Mouse (Mus musculus) limb, embryonic 13.5 days (tissue): ENCODE data around the gene Lgals2. TPM values are rescaled to one million over a fixed set of nuclear protein-coding genes. Genes with fewer than 3 reads are reported as not detected.
A peak's percentile ranks its signal among the peaks of the same experiment; 100 is the strongest.

Source experiments
- ATAC-seq: fragments of 200-750 bp; cut with Nextera tagmentation; 2 replicates; pipeline ENCODE4 v1.8.0; 2017; ENCODE audit warnings: low read depth, moderate number of reproducible peaks, moderate TSS enrichment; ENCODE audit not compliant: low FRiP score
- H3K27ac ChIP-seq: fragments of 300-500 bp; sonication (generic); 2 replicates; pipeline ENCODE4 v1.5.1; 2015; ENCODE audit warnings: inconsistent platforms, mild to moderate bottlenecking, moderate library complexity
- H3K27me3 ChIP-seq: fragments of 300-500 bp; sonication (generic); 2 replicates; pipeline ENCODE4 v1.6.1; 2015; ENCODE audit warnings: mild to moderate bottlenecking, inconsistent platforms
- H3K36me3 ChIP-seq: fragments of 300-500 bp; sonication (generic); 2 replicates; pipeline ENCODE4 v1.6.1; 2015; ENCODE audit warnings: inconsistent platforms, mild to moderate bottlenecking, moderate library complexity
- H3K4me1 ChIP-seq: fragments of 300-500 bp; sonication (generic); 2 replicates; pipeline ENCODE4 v1.6.1; 2015; ENCODE audit warnings: inconsistent platforms
- H3K4me2 ChIP-seq: fragments of 300-500 bp; sonication (generic); replicated peaks from 2 replicates; pipeline ENCODE4 v1.6.1; 2015; ENCODE audit warnings: inconsistent platforms, mild to moderate bottlenecking, moderate library complexity
- H3K4me3 ChIP-seq: fragments of 300-500 bp; sonication (generic); 2 replicates; pipeline ENCODE4 v1.5.1; 2015; ENCODE audit warnings: moderate library complexity, mild to moderate bottlenecking, inconsistent platforms
- H3K9ac ChIP-seq: fragments of 300-500 bp; sonication (generic); 2 replicates; pipeline ENCODE4 v1.6.1; 2015; ENCODE audit warnings: mild to moderate bottlenecking, inconsistent platforms
- H3K9me3 ChIP-seq: fragments of 300-500 bp; sonication (generic); 2 replicates; pipeline ENCODE4 v1.6.1; 2016; ENCODE audit warnings: inconsistent platforms
- WGBS: fragments of 180-500 bp; shearing (Covaris S2); methylation state at CpG from one replicate; pipeline ENCODE4 v1.1.7; 2015; 5-methylcytosine and 5-hydroxymethylcytosine counted together
- microRNA-seq: library from miRNA; unstranded; fragments of <30 nt; microRNA quantifications from one replicate; pipeline ENCODE4, GENCODE M21; 2016
- polyA plus RNA-seq: library from polyadenylated mRNA; unstranded; fragments of >200 nt; fragmentation: Nextera tagmentation; extraction: Ambion mirVana; gene quantifications from 2 replicates; pipeline ENCODE4 v1.2.1, GENCODE M21; 2015

Gene Lgals2
- polyA plus RNA-seq, 1 experiment from 2014 or later, result 0.53 TPM

GRCm38 (mm10) chr15:78806614-78807013, 48.7 kb downstream of the Lgals2 start:
- no peak overlapping the region for H3K4me2 ChIP-seq
- ATAC-seq, result no peak
- no peak overlapping the region for H3K27ac ChIP-seq
- H3K27me3 ChIP-seq, result peaks cover 78% of the 10 kb centered on the region
- H3K4me1 ChIP-seq, result peaks cover 39% of the 10 kb centered on the region
- WGBS, result 40% methylated on average over 2 of the region's 2 CpGs
- no peak overlapping the region for H3K9ac ChIP-seq
- no peak overlapping the region for H3K4me3 ChIP-seq
- H3K36me3 ChIP-seq, result no peaks in the 10 kb centered on the region
- H3K9me3 ChIP-seq, result no peaks in the 10 kb centered on the region

GRCm38 (mm10) chr15:78805351-78805750, 50.0 kb downstream of the Lgals2 start:
- Histone ChIP-seq H3K4me2 (no peak overlapping the region), H3K27me3 (peaks cover 91% of the 10 kb centered on the region), H3K4me1 (peaks cover 39% of the 10 kb centered on the region), H3K4me3 (no peak overlapping the region), H3K27ac (no peak overlapping the region), H3K9me3 (no peaks in the 10 kb centered on the region), H3K9ac (no peak overlapping the region), H3K36me3 (no peaks in the 10 kb centered on the region)
- WGBS, result 76% methylated on average over 2 of the region's 2 CpGs
- ATAC-seq, result no peak

GRCm38 (mm10) chr15:78804326-78804725, 51.0 kb downstream of the Lgals2 start:
- Histone ChIP-seq H3K27me3 (peaks cover 94% of the 10 kb centered on the region), H3K4me1 (peaks cover 29% of the 10 kb centered on the region), H3K9me3 (no peaks in the 10 kb centered on the region), H3K4me3 (no peak overlapping the region), H3K9ac (no peak overlapping the region), H3K4me2 (no peak overlapping the region), H3K27ac (no peak overlapping the region), H3K36me3 (no peaks in the 10 kb centered on the region)
- 10% methylated on average over 6 of the region's 6 CpGs for WGBS
- no peak for ATAC-seq

GRCm38 (mm10) chr15:78803499-78803900, 51.8 kb downstream of the Lgals2 start:
- no peak for ATAC-seq
- Histone ChIP-seq H3K4me3 (peak overlapping the region; percentile 62), H3K9me3 (no peaks in the 10 kb centered on the region), H3K4me2 (peak overlapping the region; percentile 90; the same call in 1 of the 2 replicates), H3K27me3 (peaks cover 97% of the 10 kb centered on the region), H3K9ac (no peak overlapping the region), H3K27ac (no peak overlapping the region), H3K4me1 (peaks cover 33% of the 10 kb centered on the region), H3K36me3 (no peaks in the 10 kb centered on the region)
- WGBS, result 8% methylated on average over 8 of the region's 8 CpGs

- H3K9me3 ChIP-seq, result no peaks in the 10 kb centered on the region
- peak within 1 kb of the TSS; percentile 62 for H3K4me3 ChIP-seq
- peak within 1 kb of the TSS; percentile 90 for H3K4me2 ChIP-seq
- peaks cover 97% of the 10 kb centered on the region for H3K27me3 ChIP-seq
- H3K4me1 ChIP-seq, result peaks cover 33% of the 10 kb centered on the region
- WGBS, result under 1% methylated on average over 58 of the region's 70 CpGs
- H3K27ac ChIP-seq, result no peak within 1 kb of the TSS
- no peaks in the 10 kb centered on the region for H3K36me3 ChIP-seq
- H3K9ac ChIP-seq, result peak within 1 kb of the TSS; percentile 63
- ATAC-seq, result peak; percentile 60; the same call in 1 of the 2 replicates
Measured at GRCm38 (mm10) chr15:78802776-78803391, 52.4 kb downstream of the Lgals2 start, which contains the start of gene Card10. Gene Card10 (minus strand): TSS chr15:78803042.

GRCm38 (mm10) chr15:78801971-78802741, 53.2 kb downstream of the Lgals2 start:
- no peak for ATAC-seq
- Histone ChIP-seq H3K27me3 (peaks cover 97% of the 10 kb centered on the region), H3K4me1 (peaks cover 36% of the 10 kb centered on the region), H3K27ac (no peak overlapping the region), H3K9me3 (no peaks in the 10 kb centered on the region), H3K9ac (peak overlapping the region; percentile 63), H3K4me2 (peak overlapping the region; percentile 90), H3K4me3 (peak overlapping the region; percentile 62), H3K36me3 (no peaks in the 10 kb centered on the region)
- WGBS, result 3% methylated on average over 67 of the region's 67 CpGs

GRCm38 (mm10) chr15:78801571-78801970, 53.8 kb downstream of the Lgals2 start:
- peaks cover 35% of the 10 kb centered on the region for H3K4me1 ChIP-seq
- ATAC-seq, result no peak
- no peak overlapping the region for H3K9ac ChIP-seq
- peak overlapping the region; percentile 62 for H3K4me3 ChIP-seq
- 56% methylated on average over 9 of the region's 9 CpGs for WGBS
- H3K4me2 ChIP-seq, result peak overlapping the region; percentile 90
- H3K27me3 ChIP-seq, result peaks cover 97% of the 10 kb centered on the region
- H3K27ac ChIP-seq, result no peak overlapping the region
- no peaks in the 10 kb centered on the region for H3K9me3 ChIP-seq
- H3K36me3 ChIP-seq, result no peaks in the 10 kb centered on the region

Small RNA genes within 50 kb of the gene (microRNA-seq; reads per million reads assigned to microRNA genes)
- gene Mir6955, result not detected

Other genes with a start within 250 kb of the Lgals2 start
- gene Elfn2, start 136.8 kb downstream of the Lgals2 start, polyA plus RNA-seq, result 0.05 and 0.11 TPM in 2 replicates
- gene Mfng, start 82.1 kb downstream of the Lgals2 start, polyA plus RNA-seq, result 14.1 and 15.0 TPM in 2 replicates
- gene Card10, start 52.5 kb downstream of the Lgals2 start, polyA plus RNA-seq, result 3.0 TPM in 2 replicates
- gene Cdc42ep1, start 12.9 kb downstream of the Lgals2 start, polyA plus RNA-seq, result 17.9 and 19.1 TPM in 2 replicates
- 42.0 and 46.5 TPM in 2 replicates for gene Gga1, start 21.7 kb upstream of the Lgals2 start, polyA plus RNA-seq
- 0.34 and 0.71 TPM in 2 replicates for gene Gm49510, start 44.1 kb upstream of the Lgals2 start, polyA plus RNA-seq
- 43.7 and 51.3 TPM in 2 replicates for gene Sh3bp1, start 44.2 kb upstream of the Lgals2 start, polyA plus RNA-seq
- 19.1 and 20.3 TPM in 2 replicates for gene Pdxp, start 58.4 kb upstream of the Lgals2 start, polyA plus RNA-seq
- 1,866 and 1,947 TPM in 2 replicates for gene Lgals1, start 71.2 kb upstream of the Lgals2 start, polyA plus RNA-seq
- gene Nol12, start 79.4 kb upstream of the Lgals2 start, polyA plus RNA-seq, result 55.7 and 60.0 TPM in 2 replicates
- 42.0 and 50.2 TPM in 2 replicates for gene Triobp, start 92.2 kb upstream of the Lgals2 start, polyA plus RNA-seq
- 558 and 589 TPM in 2 replicates for gene H1f0, start 172.9 kb upstream of the Lgals2 start, polyA plus RNA-seq
- not detected in 2 replicates for gene Galr3, start 186.4 kb upstream of the Lgals2 start, polyA plus RNA-seq
- gene Ankrd54, start 207.4 kb upstream of the Lgals2 start, polyA plus RNA-seq, result 51.9 and 52.8 TPM in 2 replicates
- gene Eif3l, start 219.7 kb upstream of the Lgals2 start, polyA plus RNA-seq, result 221 and 229 TPM in 2 replicates